Mouse (Mus musculus) hindbrain, embryonic 10.5 days (tissue): ENCODE measurements around the gene Zbtb40. TPM values are rescaled to one million over a fixed set of nuclear protein-coding genes. Genes with fewer than 3 reads are reported as not detected.

Experiments
- DNase-seq: peaks from one replicate; pipeline ENCODE4 v3.0.0-alpha.2; 2017; ENCODE audit warnings: low spot score
- H3K27ac ChIP-seq: fragments of 300-500 bp; sonication (generic); 2 replicates; pipeline ENCODE4 v1.5.1; 2016; ENCODE audit warnings: mild to moderate bottlenecking, moderate library complexity
- H3K27me3 ChIP-seq: fragments of 300-500 bp; sonication (generic); 2 replicates; pipeline ENCODE4 v1.6.1; 2016; ENCODE audit warnings: mild to moderate bottlenecking; ENCODE audit not compliant: poor library complexity, insufficient read depth, severe bottlenecking
- H3K36me3 ChIP-seq: fragments of 300-500 bp; sonication (generic); 2 replicates; pipeline ENCODE4 v1.6.1; 2016; ENCODE audit warnings: mild to moderate bottlenecking, moderate library complexity
- H3K4me1 ChIP-seq: fragments of 300-500 bp; sonication (generic); replicated peaks from 2 replicates; pipeline ENCODE4 v1.6.1; 2016; ENCODE audit warnings: mild to moderate bottlenecking
- H3K4me3 ChIP-seq: fragments of 300-500 bp; sonication (generic); 2 replicates; pipeline ENCODE4 v1.5.1; 2016; ENCODE audit warnings: mild to moderate bottlenecking, moderate library complexity
- H3K9me3 ChIP-seq: fragments of 300-500 bp; sonication (generic); 2 replicates; pipeline ENCODE4 v1.6.1; 2016; ENCODE audit warnings: mild to moderate bottlenecking, moderate library complexity
- WGBS: fragments of 180-500 bp; shearing (Covaris S2); methylation state at CpG from one replicate; pipeline ENCODE4 v1.1.7; 2016; 5-methylcytosine and 5-hydroxymethylcytosine counted together
- polyA plus RNA-seq: library from polyadenylated mRNA; unstranded; fragments of >200 nt; fragmentation: Nextera tagmentation; extraction: Ambion mirVana; gene quantifications from 2 replicates; pipeline ENCODE4 v1.2.1, GENCODE M21; 2016

Gene Zbtb40
- polyA plus RNA-seq, 1 experiment from 2014 or later, result 5.5 TPM

GRCm38 (mm10) chr4:136937344-136937743 is 111.3 kb downstream of the Zbtb40 start:
- Histone ChIP-seq H3K4me3 (no peak overlapping the region), H3K27me3 (peaks cover 82% of the 10 kb centered on the region), H3K4me1 (peaks cover 33% of the 10 kb centered on the region), H3K9me3 (no peaks in the 10 kb centered on the region), H3K27ac (no peak overlapping the region), H3K36me3 (no peaks in the 10 kb centered on the region)
- DNase-seq, result no peak
- 76% methylated on average over 4 of the region's 4 CpGs for WGBS

- Histone ChIP-seq H3K27me3 (peaks cover 77% of the 10 kb centered on the region), H3K4me3 (no peak overlapping the region), H3K36me3 (no peaks in the 10 kb centered on the region), H3K9me3 (no peaks in the 10 kb centered on the region), H3K27ac (peak overlapping the region; percentile 64; the same call in 1 of the 2 replicates), H3K4me1 (peaks cover 36% of the 10 kb centered on the region)
- DNase-seq, result no peak
- WGBS, result 43% methylated on average over 18 of the region's 18 CpGs
Observed at GRCm38 (mm10) chr4:136934746-136935613, 113.6 kb downstream of the Zbtb40 start.

- Histone ChIP-seq H3K4me3 (no peak overlapping the region), H3K4me1 (peaks cover 32% of the 10 kb centered on the region), H3K9me3 (no peaks in the 10 kb centered on the region), H3K36me3 (no peaks in the 10 kb centered on the region), H3K27ac (no peak overlapping the region), H3K27me3 (peaks cover 74% of the 10 kb centered on the region)
- no peak for DNase-seq
- 92% methylated on average over 8 of the region's 8 CpGs for WGBS
Observed at GRCm38 (mm10) chr4:136930474-136930873, 118.1 kb downstream of the Zbtb40 start.

Other genes starting within 250 kb of the Zbtb40 start
- 13.4 and 21.5 TPM in 2 replicates for gene Ephb2, start 212.8 kb downstream of the Zbtb40 start, polyA plus RNA-seq
- 23.4 and 38.4 TPM in 2 replicates for gene C1qb, start 162.6 kb downstream of the Zbtb40 start, polyA plus RNA-seq
- 7.5 and 18.5 TPM in 2 replicates for gene C1qc, start 155.7 kb downstream of the Zbtb40 start, polyA plus RNA-seq
- gene C1qa, start 150.0 kb downstream of the Zbtb40 start, polyA plus RNA-seq, result 4.8 and 10.8 TPM in 2 replicates
- 2.4 and 4.6 TPM in 2 replicates for gene Epha8, start 92.0 kb downstream of the Zbtb40 start, polyA plus RNA-seq
- gene Wnt4, start 228.7 kb upstream of the Zbtb40 start, polyA plus RNA-seq, result 1.2 and 1.4 TPM in 2 replicates